Mouse (Mus musculus): ENCODE measurements around the gene Pparg.

Pparg gene

DNA sequence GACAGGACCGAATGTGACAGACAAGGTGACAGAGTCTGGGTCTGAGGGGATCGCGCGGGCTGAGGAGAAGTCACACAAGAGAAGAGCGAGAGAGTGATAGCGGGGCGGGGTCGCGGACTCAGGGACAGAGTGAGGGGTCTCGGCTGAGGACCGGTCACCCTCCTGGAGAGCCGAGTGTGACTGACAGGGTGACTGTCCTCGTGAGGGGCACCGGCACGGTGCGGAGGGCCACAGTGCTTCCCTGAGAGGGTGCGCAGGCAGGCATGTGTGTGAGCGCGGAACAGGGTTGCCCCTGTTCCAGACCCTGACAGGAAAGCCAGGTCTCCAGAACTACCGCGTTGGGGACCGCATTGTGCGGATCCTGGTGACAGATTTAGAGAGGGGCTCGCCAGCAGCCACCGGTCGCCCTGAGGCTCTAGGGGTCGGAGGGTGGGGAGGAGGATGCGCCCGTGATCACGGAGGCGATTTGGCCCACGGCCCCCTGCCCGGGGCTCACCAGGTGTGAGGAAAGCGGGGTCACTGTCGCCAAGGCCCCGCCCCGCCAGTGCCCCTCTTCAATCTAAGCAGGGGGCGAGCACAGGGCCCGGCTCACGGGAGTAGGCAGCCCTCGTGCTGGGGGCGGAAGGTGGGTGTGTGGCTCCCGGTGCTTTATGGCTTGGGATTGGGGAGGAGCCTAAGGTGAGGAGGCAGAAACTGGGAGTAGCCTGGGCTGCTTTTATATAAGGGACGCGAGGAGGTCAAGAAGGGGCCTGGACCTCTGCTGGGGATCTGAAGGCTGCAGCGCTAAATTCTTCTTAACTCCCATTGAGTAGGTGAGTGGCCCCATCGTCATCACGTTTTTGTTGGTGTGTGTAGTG lies 1.1 kb downstream of the Pparg start:
- DNase-seq (ENCODE audit: extremely low read depth, low read depth) = no peak

GRCm38 (mm10) chr6:115366869-115367610 lies 6.3 kb downstream of the Pparg start:
- DNase-seq (ENCODE audit: extremely low read depth, low read depth) = no peak

GRCm38 (mm10) chr6:115374871-115375852 lies 14.4 kb downstream of the Pparg start:
- no peak for DNase-seq (ENCODE audit: extremely low read depth, low read depth)

DNA sequence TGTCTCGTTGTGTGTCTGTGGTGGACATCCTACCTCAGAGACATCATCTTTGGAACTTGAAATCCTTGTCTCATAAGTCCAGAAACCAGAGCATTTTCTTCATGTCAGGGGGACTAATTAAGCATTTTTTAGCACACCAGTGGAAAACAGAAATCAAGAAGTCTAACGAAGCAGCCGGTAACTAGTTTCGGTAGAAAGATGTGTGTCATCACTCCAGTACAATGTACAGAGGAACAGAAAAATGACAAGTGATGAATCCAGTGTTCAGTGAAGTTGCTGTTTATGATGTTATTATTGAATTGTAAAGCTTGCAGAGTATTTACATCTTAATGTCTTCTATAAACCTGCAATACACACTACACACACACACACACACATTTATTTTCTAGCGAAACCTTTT lies 19.8 kb downstream of the Pparg start:
- no peak for DNase-seq (ENCODE audit: extremely low read depth, low read depth)

GRCm38 (mm10) chr6:115382712-115383111 lies 22.0 kb downstream of the Pparg start:
- no peak for DNase-seq (ENCODE audit: extremely low read depth, low read depth)

- no peak for DNase-seq (ENCODE audit: extremely low read depth, low read depth)
These were observed 29.3 kb downstream of the Pparg start for GRCm38 (mm10) chr6:115389945-115390540.

- no peak for DNase-seq (ENCODE audit: extremely low read depth, low read depth)
These were observed 36.2 kb downstream of the Pparg start for GRCm38 (mm10) chr6:115396911-115397310.

GRCm38 (mm10) chr6:115404354-115404753 lies 43.6 kb downstream of the Pparg start:
- no peak for DNase-seq (ENCODE audit: extremely low read depth, low read depth)

DNA sequence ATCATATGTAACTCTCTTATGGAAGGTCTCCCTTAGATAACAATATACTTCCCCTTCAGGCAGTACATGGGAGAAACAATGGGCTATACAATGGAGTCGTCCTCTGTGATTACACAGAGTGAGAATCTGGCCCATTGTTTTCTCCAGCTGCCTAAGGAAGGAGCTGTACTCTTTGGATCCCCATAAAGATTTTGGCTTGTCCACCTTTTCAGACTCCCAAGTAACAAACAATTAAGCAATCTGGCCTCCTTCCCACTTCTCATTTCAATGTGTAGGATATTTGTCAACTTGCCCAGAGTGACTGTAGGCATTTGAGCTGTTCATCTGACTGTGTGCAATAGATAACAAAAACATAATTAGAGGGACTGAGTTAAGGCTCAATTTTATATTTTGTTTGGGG lies 50.7 kb downstream of the Pparg start:
- DNase-seq (ENCODE audit: extremely low read depth, low read depth) = peak; percentile 19

- no peak for DNase-seq (ENCODE audit: extremely low read depth, low read depth)
These were observed 57.4 kb downstream of the Pparg start for GRCm38 (mm10) chr6:115418171-115418570.

DNA sequence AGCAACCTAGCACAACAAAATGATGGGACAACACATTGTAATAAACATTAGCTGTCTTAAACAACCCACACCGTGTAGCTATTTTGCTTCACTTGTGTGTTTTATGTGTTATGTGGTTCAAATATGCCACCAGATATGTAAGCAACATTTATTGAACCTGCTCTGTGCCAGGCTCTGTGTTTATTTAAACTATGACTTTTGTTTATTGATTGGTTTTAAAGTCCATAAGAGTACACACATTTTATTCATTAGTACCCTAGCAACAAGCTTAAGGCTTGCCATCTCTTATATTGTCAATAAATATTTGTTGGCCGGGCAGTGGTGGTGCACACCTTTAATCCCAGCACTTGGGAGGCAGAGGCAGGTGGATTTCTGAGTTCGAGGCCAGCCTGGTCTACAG lies 58.2 kb downstream of the Pparg start:
- no peak for DNase-seq (ENCODE audit: extremely low read depth, low read depth)

DNA sequence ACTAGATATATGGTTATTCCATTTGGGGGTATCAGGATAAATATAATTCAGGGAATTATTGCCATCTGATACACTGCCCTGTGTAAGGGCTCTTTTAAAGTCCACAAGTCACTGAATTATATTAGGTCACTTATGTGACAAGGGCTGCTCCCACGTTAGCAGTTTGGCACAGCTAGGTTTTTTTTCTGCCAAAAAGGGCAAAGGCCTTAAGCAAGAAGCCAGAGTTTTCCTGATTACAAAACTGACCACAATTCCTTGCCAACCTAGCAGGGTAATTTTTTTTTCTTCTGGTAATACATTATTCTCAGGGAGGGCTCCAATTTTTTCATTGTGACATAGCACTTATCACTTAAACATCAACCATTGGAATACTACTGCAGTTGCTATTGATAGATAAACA lies 60.2 kb downstream of the Pparg start:
- no peak for DNase-seq (ENCODE audit: extremely low read depth, low read depth)

DNA sequence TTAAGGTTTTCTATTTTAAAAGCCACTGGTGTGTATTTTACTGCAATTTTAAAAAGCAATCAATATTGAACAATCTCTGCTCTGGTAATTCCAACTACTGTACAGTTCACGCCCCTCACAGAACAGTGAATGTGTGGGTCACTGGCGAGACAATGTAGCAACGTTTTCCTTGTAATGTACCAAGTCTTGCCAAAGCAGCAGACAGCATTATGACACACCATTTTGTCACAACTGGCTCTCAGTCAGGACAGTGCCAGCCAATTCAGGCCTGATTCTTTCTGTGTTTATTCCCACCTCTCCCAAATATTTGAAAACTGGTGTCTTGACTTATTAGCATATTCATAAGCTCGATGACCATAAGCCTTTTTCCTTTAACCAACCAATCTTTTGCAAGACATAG lies 60.9 kb downstream of the Pparg start:
- no peak for DNase-seq (ENCODE audit: extremely low read depth, low read depth)

DNA sequence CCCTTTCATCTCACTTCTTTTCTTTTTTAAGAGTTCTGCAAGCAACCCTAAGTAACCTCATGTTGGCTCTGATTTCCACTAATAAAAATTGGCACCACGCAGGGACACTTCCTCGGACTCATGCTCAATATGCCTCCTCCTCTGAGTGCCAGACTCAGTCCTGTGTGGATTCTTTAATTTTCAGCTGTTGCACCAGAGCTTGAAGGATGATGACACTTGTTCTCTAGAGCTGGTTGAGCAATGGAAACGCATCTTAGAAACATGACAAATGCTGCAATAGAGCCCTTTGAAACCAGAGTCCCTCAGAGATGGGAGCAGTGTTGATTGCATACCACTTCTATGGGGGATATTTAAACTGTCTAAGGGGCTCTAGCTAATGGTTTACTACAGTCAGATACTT lies 63.7 kb downstream of the Pparg start:
- DNase-seq (ENCODE audit: extremely low read depth, low read depth) = no peak

DNA sequence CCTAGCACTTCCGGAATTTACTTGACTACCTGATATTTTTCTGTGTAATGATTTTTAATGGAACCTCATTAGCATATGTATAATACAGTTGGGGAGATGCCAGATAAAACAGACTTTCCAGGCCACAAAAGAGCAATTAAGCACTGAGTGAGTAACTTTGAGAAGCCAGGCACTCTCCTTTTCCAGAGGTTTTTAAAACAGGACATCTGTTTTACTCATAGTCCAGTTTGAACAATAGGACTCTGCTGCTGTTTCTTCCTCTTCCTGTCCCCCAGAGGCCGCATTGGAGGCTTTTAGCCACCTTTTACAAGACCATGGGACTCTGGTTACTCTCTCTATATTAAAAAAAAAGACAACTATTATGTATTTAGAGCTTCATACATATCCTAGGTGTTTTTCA lies 72.0 kb downstream of the Pparg start:
- DNase-seq (ENCODE audit: extremely low read depth, low read depth) = no peak

DNA sequence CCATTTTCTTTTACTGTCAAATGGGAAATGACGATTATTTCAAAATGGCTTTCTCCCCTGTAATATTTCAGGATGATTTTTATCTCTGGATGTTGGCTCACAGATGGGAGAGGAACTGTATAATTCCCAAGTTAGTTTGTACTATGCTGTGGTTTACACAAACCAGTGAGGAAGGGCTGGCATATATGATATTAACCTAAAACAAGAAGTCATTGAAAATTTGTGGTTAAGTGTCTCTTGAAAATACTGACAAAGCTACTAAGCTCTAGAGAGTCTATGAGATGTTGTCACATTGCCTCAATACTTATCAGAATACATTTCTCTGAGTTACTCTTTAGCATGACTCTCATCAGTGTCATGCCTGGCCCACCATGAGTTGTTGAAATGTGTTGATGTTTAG lies 73.3 kb downstream of the Pparg start:
- peak; percentile 58 for DNase-seq (ENCODE audit: extremely low read depth, low read depth)

- no peak for DNase-seq (ENCODE audit: extremely low read depth, low read depth)
These were observed 74.1 kb downstream of the Pparg start for GRCm38 (mm10) chr6:115434816-115435215.

DNA sequence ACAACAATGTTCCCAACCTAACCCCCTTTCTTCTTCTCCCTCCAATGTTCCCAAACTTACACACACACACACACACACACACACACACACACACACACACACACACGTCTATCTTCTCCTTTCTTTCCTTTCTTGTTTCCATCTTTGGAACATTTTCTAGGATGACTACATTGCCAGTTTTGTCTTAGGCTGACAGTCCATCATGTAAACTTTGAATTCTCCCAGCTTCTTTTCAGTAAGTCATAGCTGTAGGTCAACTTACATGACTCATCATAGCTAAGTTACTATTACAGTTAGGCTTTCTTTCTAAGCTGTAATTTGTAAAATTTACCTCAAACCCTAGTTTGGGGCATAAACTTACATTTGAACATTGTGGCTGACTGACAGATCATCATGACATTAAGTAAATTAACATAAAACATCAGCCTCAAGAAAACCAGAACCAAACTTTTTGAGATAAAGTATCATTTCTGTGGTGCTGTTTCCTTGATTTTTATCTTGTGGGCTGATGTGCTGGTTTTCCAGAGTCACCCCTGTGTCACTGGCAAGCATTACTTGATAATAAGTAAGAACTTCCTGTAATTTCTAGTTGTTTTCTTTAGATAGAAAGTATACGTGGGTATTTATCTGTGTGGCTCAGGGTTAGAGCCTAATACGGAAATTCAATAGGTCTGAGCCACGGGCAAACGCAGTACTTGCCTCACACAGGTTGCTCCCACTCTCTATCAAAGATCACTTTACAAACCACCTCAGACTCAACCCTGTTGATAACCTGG lies 79.7 kb downstream of the Pparg start:
- peak; percentile 70 for DNase-seq (ENCODE audit: extremely low read depth, low read depth)

DNA sequence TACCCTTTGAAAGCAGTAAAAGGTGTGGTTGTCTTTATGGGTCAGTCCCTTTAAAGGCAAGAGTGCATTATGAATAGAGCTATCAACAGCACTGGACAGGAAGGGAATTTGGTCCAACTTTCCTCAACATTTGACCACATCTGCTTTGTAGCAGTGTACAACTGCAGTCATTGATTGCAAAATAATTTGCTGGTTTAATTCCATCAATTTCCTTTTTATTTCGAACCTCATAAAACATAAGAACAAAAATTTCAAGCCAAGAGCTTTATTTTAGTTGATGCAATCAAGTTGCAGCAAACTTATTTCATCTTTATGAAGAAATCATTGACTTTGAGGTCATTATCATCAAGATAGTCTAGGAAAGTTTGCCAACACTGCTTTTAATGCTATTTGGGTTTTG lies 91.8 kb downstream of the Pparg start:
- DNase-seq (ENCODE audit: extremely low read depth, low read depth) = no peak

DNA sequence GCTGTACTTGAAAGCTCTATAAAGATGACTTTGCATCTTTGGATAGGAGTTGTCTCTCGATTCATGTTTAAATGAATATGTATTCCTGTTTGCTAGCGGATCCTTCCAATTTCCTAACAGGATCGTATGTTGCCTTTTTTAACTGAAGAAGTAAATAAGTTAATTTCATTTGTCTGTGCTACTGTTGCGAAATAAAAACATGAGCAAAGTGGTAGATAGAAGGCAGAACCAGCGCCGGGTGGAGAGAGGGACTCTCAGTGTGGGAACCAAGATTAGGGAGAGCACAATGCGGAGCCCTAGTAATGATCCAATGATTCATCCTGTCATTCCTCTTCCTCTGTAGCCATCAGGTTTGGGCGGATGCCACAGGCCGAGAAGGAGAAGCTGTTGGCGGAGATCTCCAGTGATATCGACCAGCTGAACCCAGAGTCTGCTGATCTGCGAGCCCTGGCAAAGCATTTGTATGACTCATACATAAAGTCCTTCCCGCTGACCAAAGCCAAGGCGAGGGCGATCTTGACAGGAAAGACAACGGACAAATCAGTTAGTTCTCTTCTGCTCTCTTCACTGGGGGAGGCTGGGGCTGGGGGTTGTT lies 102.1 kb downstream of the Pparg start:
- DNase-seq (ENCODE audit: extremely low read depth, low read depth) = no peak
